Mouse (Mus musculus): ENCODE results near the gene March5. TPM values are rescaled to one million over a fixed set of nuclear protein-coding genes. Genes with fewer than 3 reads are reported as not detected.
"Not testable (repeated sequence)": the region's sequence is repeated elsewhere in the genome, so short reads cannot be mapped to it uniquely, and the experiment has no call there.

Gene March5
- polyA plus RNA-seq, 1 experiment: not detected

GRCm38 (mm10) chr19:37206641-37207302 lies 571 bp upstream of the March5 start:
- under 1% methylated on average over 47 of the region's 47 CpGs for WGBS
- Histone ChIP-seq H3K27ac (ENCODE audit: insufficient read depth, low read depth, low read length) (peak overlapping the region; percentile 66), H3K4me3 (ENCODE audit: insufficient read depth, low read depth, low read length) (peak overlapping the region; percentile 55), H3K4me1 (ENCODE audit: control insufficient read depth, insufficient read depth, low read length) (no peaks in the 10 kb centered on the region)
- TF ChIP-seq CTCF (IDR thresholded peaks at IDR 0.05; ENCODE audit: insufficient read depth, low read depth, low read length) (no peak), POLR2A (IDR thresholded peaks at IDR 0.05; ENCODE audit: insufficient read depth, low read depth, low read length) (no peak)

- under 1% methylated on average over 15 of the region's 15 CpGs for WGBS
- Histone ChIP-seq H3K4me1 (ENCODE audit: control insufficient read depth, insufficient read depth, low read length) (no peaks in the 10 kb centered on the region), H3K27ac (ENCODE audit: insufficient read depth, low read depth, low read length) (0 out of 2 replicates have a peak within 1 kb of the TSS, but pooled peaks have one; percentile 30), H3K4me3 (ENCODE audit: insufficient read depth, low read depth, low read length) (peak within 1 kb of the TSS; percentile 55)
- TF ChIP-seq CTCF (IDR thresholded peaks at IDR 0.05; ENCODE audit: insufficient read depth, low read depth, low read length) (no peak), POLR2A (IDR thresholded peaks at IDR 0.05; ENCODE audit: insufficient read depth, low read depth, low read length) (no peak)
Observed at GRCm38 (mm10) chr19:37208176-37208755, 923 bp downstream of the March5 start, which contains the start of gene Cpeb3. Cpeb3 (minus strand) TSS chr19:37208601.

- 60% methylated on average over 7 of the region's 7 CpGs for WGBS
- Histone ChIP-seq H3K4me3 (ENCODE audit: insufficient read depth, low read depth, low read length) (no peak overlapping the region), H3K4me1 (ENCODE audit: control insufficient read depth, insufficient read depth, low read length) (no peaks in the 10 kb centered on the region), H3K27ac (ENCODE audit: insufficient read depth, low read depth, low read length) (no peak overlapping the region)
- TF ChIP-seq CTCF (IDR thresholded peaks at IDR 0.05; ENCODE audit: insufficient read depth, low read depth, low read length) (no peak), POLR2A (IDR thresholded peaks at IDR 0.05; ENCODE audit: insufficient read depth, low read depth, low read length) (no peak)
Observed at GRCm38 (mm10) chr19:37208986-37209385, 1.6 kb downstream of the March5 start.

- H3K4me3 ChIP-seq (ENCODE audit: insufficient read depth, low read depth, low read length): no peak overlapping the region
- no peak for TF ChIP-seq CTCF (IDR thresholded peaks at IDR 0.05; ENCODE audit: insufficient read depth, low read depth, low read length)
- TF ChIP-seq POLR2A (IDR thresholded peaks at IDR 0.05; ENCODE audit: insufficient read depth, low read depth, low read length): no peak
- no peak overlapping the region for H3K27ac ChIP-seq (ENCODE audit: insufficient read depth, low read depth, low read length)
- WGBS: 63% methylated on average over 8 of the region's 8 CpGs
- H3K4me1 ChIP-seq (ENCODE audit: control insufficient read depth, insufficient read depth, low read length): no peaks in the 10 kb centered on the region
Observed at GRCm38 (mm10) chr19:37209467-37210128, 2.3 kb downstream of the March5 start.

- Histone ChIP-seq H3K4me1 (ENCODE audit: control insufficient read depth, insufficient read depth, low read length) (no peaks in the 10 kb centered on the region), H3K4me3 (ENCODE audit: insufficient read depth, low read depth, low read length) (no peak overlapping the region), H3K27ac (ENCODE audit: insufficient read depth, low read depth, low read length) (no peak overlapping the region)
- TF ChIP-seq POLR2A (IDR thresholded peaks at IDR 0.05; ENCODE audit: insufficient read depth, low read depth, low read length): no peak
- no peak for TF ChIP-seq CTCF (IDR thresholded peaks at IDR 0.05; ENCODE audit: insufficient read depth, low read depth, low read length)
- WGBS: 65% methylated on average over 4 of the region's 4 CpGs
Observed at GRCm38 (mm10) chr19:37210457-37210856, 3.1 kb downstream of the March5 start.

GRCm38 (mm10) chr19:37211416-37211815 lies 4.1 kb downstream of the March5 start:
- TF ChIP-seq POLR2A (IDR thresholded peaks at IDR 0.05; ENCODE audit: insufficient read depth, low read depth, low read length): no peak
- TF ChIP-seq CTCF (IDR thresholded peaks at IDR 0.05; ENCODE audit: insufficient read depth, low read depth, low read length): no peak
- Histone ChIP-seq H3K4me1 (ENCODE audit: control insufficient read depth, insufficient read depth, low read length) (no peaks in the 10 kb centered on the region), H3K4me3 (ENCODE audit: insufficient read depth, low read depth, low read length) (no peak overlapping the region), H3K27ac (ENCODE audit: insufficient read depth, low read depth, low read length) (no peak overlapping the region)
- WGBS: 89% methylated on average over 3 of the region's 3 CpGs

GRCm38 (mm10) chr19:37214711-37215110 lies 7.4 kb downstream of the March5 start:
- TF ChIP-seq POLR2A (IDR thresholded peaks at IDR 0.05; ENCODE audit: insufficient read depth, low read depth, low read length) (no peak), CTCF (IDR thresholded peaks at IDR 0.05; ENCODE audit: insufficient read depth, low read depth, low read length) (no peak)
- Histone ChIP-seq H3K4me3 (ENCODE audit: insufficient read depth, low read depth, low read length) (no peak overlapping the region), H3K27ac (ENCODE audit: insufficient read depth, low read depth, low read length) (no peak overlapping the region), H3K4me1 (ENCODE audit: control insufficient read depth, insufficient read depth, low read length) (no peaks in the 10 kb centered on the region)
- 41% methylated on average over 2 of the region's 2 CpGs for WGBS

- WGBS: 82% methylated on average over 6 of the region's 6 CpGs
- Histone ChIP-seq H3K27ac (ENCODE audit: insufficient read depth, low read depth, low read length) (no peak overlapping the region), H3K4me3 (ENCODE audit: insufficient read depth, low read depth, low read length) (no peak overlapping the region), H3K4me1 (ENCODE audit: control insufficient read depth, insufficient read depth, low read length) (peaks cover 4% of the 10 kb centered on the region)
- TF ChIP-seq CTCF (IDR thresholded peaks at IDR 0.05; ENCODE audit: insufficient read depth, low read depth, low read length) (no peak), POLR2A (IDR thresholded peaks at IDR 0.05; ENCODE audit: insufficient read depth, low read depth, low read length) (no peak)
Observed at GRCm38 (mm10) chr19:37225197-37225862, 18.0 kb downstream of the March5 start.

GRCm38 (mm10) chr19:37232598-37232997 lies 25.3 kb downstream of the March5 start:
- WGBS: 90% methylated on average over 9 of the region's 9 CpGs

More at GRCm38 (mm10) chr19:37232598-37232997, 25.3 kb downstream of the March5 start:
- not testable (repeated sequence) for H3K4me1 ChIP-seq (ENCODE audit: control insufficient read depth, insufficient read depth, low read length); H3K27ac ChIP-seq (ENCODE audit: insufficient read depth, low read depth, low read length); H3K4me3 ChIP-seq (ENCODE audit: insufficient read depth, low read depth, low read length)

Data from olfactory bulb, adult 2 months (tissue).